Mouse (Mus musculus) ES-E14 (cell line): ENCODE data around the gene Spef2.

Experiments used
- HCFC1 ChIP-seq: IDR thresholded peaks from 2 replicates; pipeline ENCODE4 v1.6.1; 2012; ENCODE audit warnings: low read length, inconsistent platforms, borderline replicate concordance; ENCODE audit not compliant: insufficient read depth
- ZC3H11A ChIP-seq: IDR thresholded peaks from 2 replicates; pipeline ENCODE4 v1.6.1; 2012; ENCODE audit warnings: low read depth, mild to moderate bottlenecking, inconsistent platforms, low read length, borderline replicate concordance

GRCm38 (mm10) chr15:9580470-9581280 lies 168.0 kb downstream of the Spef2 start:
- no peak for TF ChIP-seq HCFC1
- TF ChIP-seq ZC3H11A = no peak
